Mouse (Mus musculus) thymus, postnatal 10 days (tissue): ENCODE measurements around the gene Ispd.

Experiments used
- DNase-seq, 2 experiments: peaks; one replicate each; pipeline ENCODE4 v3.0.0; 2021; ENCODE audit warnings: low spot score in 2 of 2

The Ispd gene

DNA sequence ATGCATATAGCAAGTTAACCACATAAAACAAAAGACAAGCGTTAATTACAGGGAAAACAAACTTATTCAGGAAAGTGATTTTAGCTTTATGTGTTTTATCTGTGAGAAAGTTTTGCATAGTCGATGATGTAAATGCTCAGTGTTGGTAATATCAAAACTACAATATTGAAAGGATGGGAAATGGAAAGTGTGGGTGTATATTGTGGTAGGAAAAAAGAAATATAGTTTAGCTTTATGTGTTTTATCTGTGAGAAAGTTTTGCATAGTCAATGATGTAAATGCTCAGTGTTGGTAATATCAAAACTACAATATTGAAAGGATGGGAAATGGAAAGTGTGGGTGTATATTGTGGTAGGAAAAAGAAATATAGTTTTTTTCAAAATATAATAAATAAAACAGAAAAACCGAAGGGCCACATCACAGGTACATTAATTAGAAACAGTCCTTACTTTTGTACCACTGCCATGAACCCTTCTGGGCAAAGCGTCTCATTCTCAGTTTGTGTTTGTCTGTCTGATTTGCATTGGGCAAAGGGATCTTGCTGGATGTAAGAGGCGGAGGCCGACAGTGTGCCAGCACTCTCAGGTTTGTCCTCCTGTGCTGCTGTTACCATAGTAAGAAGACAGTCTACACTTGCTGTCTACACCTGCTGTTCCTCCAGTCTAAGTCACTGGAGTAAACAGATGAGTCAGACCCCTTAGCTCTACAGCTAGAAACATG lies 87.2 kb downstream of the Ispd start:
- DNase-seq, result no peak

- DNase-seq, result no peak
Observed at GRCm38 (mm10) chr12:36471411-36471810, 90.2 kb downstream of the Ispd start.

- DNase-seq, result no peak
Observed at GRCm38 (mm10) chr12:36474171-36474570, 92.9 kb downstream of the Ispd start.

GRCm38 (mm10) chr12:36475269-36475668 lies 94.0 kb downstream of the Ispd start:
- no peak for DNase-seq

DNA sequence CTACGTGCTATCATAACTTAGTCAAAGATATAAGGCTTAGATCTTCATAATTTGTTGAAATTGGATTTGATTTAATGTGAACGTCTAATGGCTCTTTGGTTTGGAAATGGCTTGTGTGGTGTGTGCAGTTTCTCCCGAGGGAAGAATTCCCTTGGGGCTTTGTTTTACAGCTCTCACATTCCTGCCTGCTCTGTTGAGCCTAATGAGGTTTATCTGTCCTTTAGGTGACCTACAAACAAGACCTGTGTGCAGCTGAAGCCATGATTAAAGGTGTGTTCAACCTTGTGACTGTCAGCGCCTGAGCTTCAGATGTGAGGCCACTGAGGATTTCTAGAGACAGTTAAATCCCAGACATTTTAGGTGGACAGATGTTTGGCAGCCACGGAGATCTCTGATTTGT lies 95.2 kb downstream of the Ispd start:
- DNase-seq, result no peak

DNA sequence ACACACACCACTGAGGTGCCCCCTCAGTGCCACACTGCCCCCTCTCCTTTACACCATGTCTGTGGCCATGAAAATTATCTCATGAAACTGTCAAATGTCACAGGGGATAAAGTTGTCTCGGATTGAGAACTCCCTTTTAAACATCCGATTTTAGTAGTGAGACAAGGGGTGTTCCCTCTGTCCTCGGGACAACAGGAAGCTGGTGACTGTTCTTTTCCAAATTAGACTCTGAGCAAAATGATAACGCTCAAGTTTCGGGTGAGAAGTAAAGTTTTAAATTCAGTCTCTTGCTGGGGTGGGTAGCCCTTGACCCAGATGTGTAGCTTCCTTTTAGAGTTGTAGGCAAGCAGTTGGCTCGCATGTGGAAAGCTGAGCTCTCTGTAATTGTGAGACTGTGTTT lies 96.3 kb downstream of the Ispd start:
- DNase-seq, result no peak

DNA sequence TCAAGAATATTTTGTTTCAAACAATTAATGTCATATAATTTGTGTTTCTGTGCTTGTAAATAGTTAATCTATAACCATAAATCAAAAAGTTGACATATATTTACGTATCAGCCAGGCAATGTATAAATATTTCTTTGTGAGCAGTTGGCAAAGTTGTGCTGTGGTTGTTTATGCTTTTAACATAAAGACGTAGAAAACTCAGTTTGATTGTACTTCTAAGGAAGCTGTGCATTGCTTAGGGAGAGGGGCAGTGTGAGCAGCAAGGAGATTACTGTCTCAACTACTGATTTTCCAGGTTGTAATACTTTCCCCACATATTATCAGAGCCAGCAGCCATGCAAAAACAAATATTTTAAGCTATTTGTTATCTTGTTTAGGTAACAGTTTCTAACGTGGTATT lies 96.7 kb downstream of the Ispd start:
- DNase-seq, result no peak

DNA sequence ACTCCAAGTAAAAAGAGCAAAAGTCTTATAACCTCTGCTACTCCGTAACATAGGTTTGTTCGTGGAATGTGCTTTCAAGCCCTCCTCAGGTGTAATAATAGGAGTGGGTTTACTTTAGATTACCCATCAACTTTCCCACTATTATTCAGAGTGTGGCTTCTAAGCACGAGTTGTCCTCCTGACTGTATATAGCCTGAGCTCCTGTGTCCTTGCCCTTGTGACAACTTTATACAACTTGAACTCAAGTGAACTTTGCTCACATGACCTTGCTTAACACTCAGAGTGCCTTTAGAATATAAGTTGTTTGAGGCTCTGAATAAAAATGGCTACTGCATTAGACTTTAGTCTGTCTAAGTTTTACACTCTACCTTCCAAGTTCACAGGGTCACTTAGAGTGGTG lies 100.5 kb downstream of the Ispd start:
- DNase-seq, result no peak

DNA sequence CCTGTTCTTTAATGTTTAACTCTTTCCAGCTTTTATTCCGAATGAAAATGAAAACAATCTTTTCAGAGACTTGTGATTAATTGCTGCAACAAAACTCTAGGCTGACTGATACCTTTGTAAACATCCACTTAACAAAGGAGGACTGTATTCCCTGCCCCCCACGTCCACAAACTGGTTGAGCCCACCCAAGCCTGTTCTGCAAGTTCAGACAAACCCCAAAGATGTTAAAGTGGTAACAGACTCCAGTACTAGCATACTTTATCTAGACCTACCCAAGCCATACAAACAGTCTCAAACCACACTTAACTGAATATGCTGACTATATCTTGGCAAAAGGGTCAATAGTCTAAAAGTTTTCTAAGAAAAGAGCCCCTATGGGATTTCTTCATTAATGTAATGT lies 102.1 kb downstream of the Ispd start:
- DNase-seq, result no peak

DNA sequence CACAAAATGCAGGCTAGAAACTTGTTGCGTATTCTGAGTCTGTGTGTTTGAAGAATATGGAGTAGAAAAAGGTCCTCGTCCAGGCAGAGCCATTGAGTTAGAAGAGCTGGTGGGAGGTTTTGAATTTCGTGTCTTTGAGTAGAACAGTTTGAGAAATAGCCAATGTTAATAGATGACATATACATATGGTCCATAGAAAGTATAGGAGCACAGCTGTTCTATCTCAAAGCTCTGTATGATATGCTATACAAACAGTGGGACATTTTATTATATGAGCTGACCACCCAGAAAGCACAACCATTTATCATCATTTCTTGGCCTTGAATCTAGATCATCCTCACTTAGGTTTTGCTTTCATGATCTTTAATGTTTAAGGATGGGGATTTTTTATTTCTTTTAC lies 116.3 kb downstream of the Ispd start:
- no peak for DNase-seq

- DNase-seq, result no peak
Observed at GRCm38 (mm10) chr12:36507111-36507903, 126.1 kb downstream of the Ispd start.

DNA sequence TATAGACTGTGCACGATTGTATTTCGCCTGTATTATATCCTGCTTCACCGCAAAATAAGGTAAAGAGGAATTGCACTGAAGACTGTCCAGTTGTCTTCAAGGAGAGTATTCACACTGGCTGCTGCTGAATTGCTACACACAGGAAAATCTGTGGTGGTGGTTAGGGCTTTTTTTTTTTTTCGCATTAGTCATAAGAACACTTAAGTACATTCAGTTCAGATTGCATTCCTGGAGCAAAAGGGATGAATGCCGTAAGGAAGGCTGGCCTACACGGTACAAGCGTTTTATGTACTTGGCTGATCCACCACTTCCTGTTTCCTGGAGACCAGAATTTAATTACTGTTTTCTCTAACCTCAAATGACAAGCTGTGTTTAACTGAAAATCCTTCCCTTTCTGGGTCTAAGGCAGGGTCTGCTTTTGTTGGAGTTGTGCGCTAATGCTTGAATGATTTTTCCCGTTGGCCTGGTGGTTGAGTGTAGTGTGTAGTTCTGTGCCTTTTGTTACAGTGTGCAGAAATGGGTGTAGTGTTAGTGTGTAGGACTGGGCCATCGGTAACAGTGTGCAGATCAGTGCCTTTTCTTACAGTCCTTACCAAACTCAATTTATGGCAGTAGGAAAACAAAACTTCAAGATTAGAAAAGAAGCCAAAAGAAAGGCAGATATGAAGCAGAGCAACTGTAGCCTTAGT lies 128.8 kb downstream of the Ispd start:
- no peak for DNase-seq

DNA sequence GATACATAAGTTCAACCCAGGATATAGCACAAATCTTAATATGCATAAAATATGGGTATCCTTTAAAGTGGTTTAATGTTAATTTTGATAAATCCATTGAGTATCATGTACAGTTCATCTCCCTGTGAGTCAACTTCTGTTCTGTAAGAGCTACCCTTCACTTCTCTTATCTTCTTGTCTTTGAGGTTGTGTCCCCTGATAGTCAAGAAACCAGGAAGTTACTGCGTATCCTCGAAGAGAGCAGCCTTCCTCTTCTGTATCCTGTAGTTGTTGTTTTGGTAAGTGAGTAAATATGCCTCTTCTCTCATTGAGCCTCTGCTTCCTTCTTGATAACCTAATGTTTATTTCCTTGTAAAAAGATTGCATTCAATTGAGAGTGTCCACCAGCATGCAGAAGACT lies 140.5 kb downstream of the Ispd start:
- DNase-seq, result no peak

DNA sequence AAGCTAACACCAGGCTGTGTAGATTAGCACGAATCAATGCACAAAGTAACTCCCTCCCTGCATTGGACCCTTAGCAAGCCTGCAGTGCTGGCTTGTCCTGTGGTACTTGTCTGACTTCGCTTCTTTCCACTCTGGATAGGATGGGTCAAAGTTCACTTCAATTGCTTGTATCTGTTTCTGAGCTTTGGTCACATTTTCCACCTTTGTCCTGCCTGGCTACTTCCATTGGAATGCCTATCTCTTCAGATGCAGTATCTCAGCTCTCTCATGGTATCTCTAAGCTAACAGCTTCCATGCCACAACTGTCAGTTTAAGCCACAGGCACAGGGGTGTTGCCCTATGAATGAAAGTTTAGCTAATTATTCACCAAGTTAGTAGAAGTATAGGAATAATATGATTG lies 142.3 kb downstream of the Ispd start:
- no peak for DNase-seq

- DNase-seq, result no peak
Observed at GRCm38 (mm10) chr12:36530920-36531319, 149.7 kb downstream of the Ispd start.

- no peak for DNase-seq
Observed at GRCm38 (mm10) chr12:36531421-36532072, 150.3 kb downstream of the Ispd start.

GRCm38 (mm10) chr12:36532525-36532924 lies 151.3 kb downstream of the Ispd start:
- DNase-seq, result no peak

DNA sequence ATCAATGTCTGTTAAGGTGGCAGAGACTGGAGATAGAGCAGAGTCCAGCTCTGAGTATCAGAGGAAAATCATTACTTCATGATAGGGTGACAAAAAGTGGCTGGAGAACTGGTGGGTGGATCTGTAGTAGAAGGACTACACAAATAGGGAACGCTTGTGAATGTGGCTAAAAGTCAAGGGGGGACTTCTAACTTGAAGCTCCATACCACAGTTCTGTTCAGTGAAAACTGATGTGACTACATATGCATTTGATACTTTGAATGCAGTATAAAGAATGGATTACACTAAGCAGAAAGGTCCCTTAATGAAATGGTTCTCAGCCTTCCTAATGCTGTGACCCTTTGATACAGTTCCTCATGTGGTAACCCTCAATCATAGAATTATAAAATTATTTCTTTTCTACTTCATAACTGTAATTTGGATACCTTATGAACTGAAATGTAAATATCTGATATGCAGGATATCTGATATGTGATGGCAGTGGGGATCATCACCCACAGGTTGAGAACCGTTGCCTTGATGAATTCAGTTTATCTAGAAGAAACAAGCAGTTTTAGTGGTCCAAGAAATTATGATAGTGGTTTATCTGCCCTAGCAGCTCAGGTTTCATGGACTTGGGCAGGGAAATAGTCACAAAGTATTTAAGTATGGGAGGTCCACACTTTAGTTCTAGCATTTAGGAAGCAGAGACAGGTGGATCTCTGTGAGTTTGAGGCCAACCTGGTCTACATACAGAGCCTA lies 152.1 kb downstream of the Ispd start:
- DNase-seq, result no peak

GRCm38 (mm10) chr12:36534589-36534988 lies 153.3 kb downstream of the Ispd start:
- no peak for DNase-seq

DNA sequence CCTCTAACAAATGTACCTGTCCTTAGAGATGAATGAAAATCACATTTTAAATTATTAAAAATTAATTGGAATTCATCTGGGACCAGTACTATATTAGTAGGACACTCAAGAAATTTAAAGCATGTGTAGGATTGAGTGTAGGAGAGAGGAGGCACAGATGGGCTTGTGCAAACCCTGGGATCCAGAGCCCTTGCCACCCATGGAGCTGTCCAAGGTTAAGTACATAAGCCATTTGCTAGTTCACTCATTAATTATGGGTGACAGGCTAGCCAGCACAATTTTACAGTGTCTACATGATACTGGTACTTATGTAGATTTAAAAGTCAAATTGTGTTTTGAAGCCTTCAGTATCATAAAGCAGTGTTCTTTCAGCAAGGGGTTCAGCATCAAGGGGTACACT lies 164.1 kb downstream of the Ispd start:
- DNase-seq, result no peak

GRCm38 (mm10) chr12:36549474-36549873 lies 168.2 kb downstream of the Ispd start:
- DNase-seq, result no peak

GRCm38 (mm10) chr12:36554697-36555096 lies 173.4 kb downstream of the Ispd start:
- no peak for DNase-seq
